Mouse (Mus musculus): ENCODE measurements at regions not wholly inside any gene's neighbourhood (a gene's known extent, or its start where the extent isn't known, plus 50 kb on each side); places are given as distances from the start of the nearest gene placed in this dataset.

DNA sequence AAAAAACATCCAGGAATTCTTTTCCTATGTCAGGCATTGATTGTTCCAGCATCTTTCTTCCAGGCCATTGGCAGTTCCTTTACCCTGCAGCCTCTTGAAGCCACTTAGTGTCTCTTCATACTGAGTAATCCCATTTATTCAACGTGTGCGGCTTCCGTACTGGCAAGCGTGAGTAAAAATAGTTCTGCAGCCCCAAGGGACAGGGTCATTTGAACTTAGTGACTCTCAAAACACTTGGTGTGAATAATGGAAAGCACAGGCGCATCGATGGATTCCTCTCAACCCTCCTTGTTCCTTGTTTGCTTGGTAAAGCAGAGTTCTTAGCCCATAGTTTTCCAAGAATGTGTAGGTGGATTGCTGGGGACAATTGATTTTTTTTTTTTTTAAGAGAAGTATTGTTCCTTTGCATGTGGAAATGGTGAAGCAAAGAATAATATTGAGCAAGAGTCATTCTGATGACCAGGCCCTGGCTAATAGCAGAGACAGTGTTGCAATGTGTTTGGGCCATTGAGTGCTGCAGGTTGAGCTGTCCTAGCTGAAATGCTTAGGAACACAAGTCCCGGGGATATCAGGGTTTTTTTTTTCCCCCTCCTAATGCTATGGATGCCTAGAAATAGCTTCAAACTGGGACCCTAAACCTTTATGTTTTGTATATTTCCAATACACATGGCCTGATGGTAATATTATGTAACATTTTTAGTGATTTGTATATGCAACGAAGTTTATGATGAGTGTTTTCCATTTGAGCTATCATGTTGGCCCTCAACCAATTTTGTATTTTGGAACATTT is 1294.1 kb upstream of the A1bg start:
- TF ChIP-seq CHD2 (IDR thresholded peaks at IDR 0.05; ENCODE audit: low read depth, low read length) (no peak), MAFK (IDR thresholded peaks at IDR 0.05; ENCODE audit: insufficient read depth, low read depth, low read length) (no peak), ZNF384 (IDR thresholded peaks at IDR 0.05; ENCODE audit: low read depth, low read length) (no peak), ZC3H11A (IDR thresholded peaks at IDR 0.05; ENCODE audit: borderline replicate concordance, low read depth, low read length) (no peak), HCFC1 (IDR thresholded peaks at IDR 0.05; ENCODE audit: borderline replicate concordance, insufficient read depth, low read length) (no peak)

All from ES-E14 (cell line).